Mouse (Mus musculus) hindbrain, embryonic 15.5 days (tissue): ENCODE data around the gene Majin. TPM values are rescaled to one million over a fixed set of nuclear protein-coding genes. Genes with fewer than 3 reads are reported as not detected.
A peak's percentile ranks its signal among the peaks of the same experiment; 100 is the strongest.

Source experiments
- ATAC-seq: fragments of 200-750 bp; cut with Nextera tagmentation; 2 replicates; pipeline ENCODE4 v1.8.0; 2017; ENCODE audit warnings: low read depth, moderate number of reproducible peaks, moderate TSS enrichment; ENCODE audit not compliant: low FRiP score
- H3K27ac ChIP-seq: fragments of 300-500 bp; sonication (generic); replicated peaks from 2 replicates; pipeline ENCODE4 v1.5.1; 2015; ENCODE audit warnings: mild to moderate bottlenecking, inconsistent platforms
- H3K27me3 ChIP-seq: fragments of 300-500 bp; sonication (generic); 2 replicates; pipeline ENCODE4 v1.6.1; 2015; ENCODE audit warnings: control low read depth, inconsistent platforms
- H3K36me3 ChIP-seq: fragments of 300-500 bp; sonication (generic); 2 replicates; pipeline ENCODE4 v1.6.1; 2015; ENCODE audit warnings: control low read depth, inconsistent platforms
- H3K4me1 ChIP-seq: fragments of 300-500 bp; sonication (generic); replicated peaks from 2 replicates; pipeline ENCODE4 v1.6.1; 2015; ENCODE audit warnings: control low read depth, inconsistent platforms
- H3K4me2 ChIP-seq: fragments of 300-500 bp; sonication (generic); 2 replicates; pipeline ENCODE4 v1.6.1; 2015; ENCODE audit warnings: moderate library complexity, mild to moderate bottlenecking, inconsistent platforms
- H3K4me3 ChIP-seq: fragments of 300-500 bp; sonication (generic); 2 replicates; pipeline ENCODE4 v1.5.1; 2015; ENCODE audit warnings: mild to moderate bottlenecking, inconsistent platforms
- H3K9ac ChIP-seq: fragments of 300-500 bp; sonication (generic); 2 replicates; pipeline ENCODE4 v1.6.1; 2015; ENCODE audit warnings: inconsistent platforms
- H3K9me3 ChIP-seq: fragments of 300-500 bp; sonication (generic); 2 replicates; pipeline ENCODE4 v1.6.1; 2016; ENCODE audit warnings: control low read depth, inconsistent platforms
- WGBS: fragments of 180-500 bp; shearing (Covaris S2); methylation state at CpG from one replicate; pipeline ENCODE4 v1.1.7; 2015; 5-methylcytosine and 5-hydroxymethylcytosine counted together
- polyA plus RNA-seq: library from polyadenylated mRNA; unstranded; fragments of >200 nt; fragmentation: Nextera tagmentation; extraction: Ambion mirVana; gene quantifications from 2 replicates; pipeline ENCODE4 v1.2.1, GENCODE M21; 2015

Majin gene
- polyA plus RNA-seq, 1 experiment from 2014 or later, result not detected

DNA sequence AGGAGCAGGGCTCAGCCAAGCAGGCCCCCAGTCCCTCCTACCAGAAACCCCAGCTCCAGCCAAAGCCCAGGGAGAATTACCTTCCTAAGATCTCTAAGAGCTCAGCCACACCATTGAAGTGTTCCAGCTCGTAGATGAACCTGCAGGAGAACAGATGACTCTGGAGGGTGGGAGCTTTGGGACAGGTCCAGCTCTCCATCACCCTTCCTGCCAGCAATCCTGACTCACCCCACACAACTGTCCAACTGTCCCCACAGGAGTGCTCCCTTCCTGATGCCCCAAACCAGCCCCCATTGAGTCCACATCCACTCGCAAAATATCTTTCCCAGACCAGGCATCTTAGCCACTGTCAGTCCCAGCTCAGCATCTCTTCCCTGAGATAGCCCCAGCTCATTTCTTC lies 46.8 kb downstream of the Majin start:
- no peaks in the 10 kb centered on the region for H3K9me3 ChIP-seq
- 84% methylated on average over 2 of the region's 2 CpGs for WGBS
- H3K4me3 ChIP-seq, result no peak overlapping the region
- H3K4me1 ChIP-seq, result peaks cover 15% of the 10 kb centered on the region
- ATAC-seq, result no peak
- peaks cover 58% of the 10 kb centered on the region for H3K36me3 ChIP-seq
- H3K27ac ChIP-seq, result no peak overlapping the region
- H3K4me2 ChIP-seq, result no peak overlapping the region
- H3K9ac ChIP-seq, result no peak overlapping the region
- H3K27me3 ChIP-seq, result no peaks in the 10 kb centered on the region

DNA sequence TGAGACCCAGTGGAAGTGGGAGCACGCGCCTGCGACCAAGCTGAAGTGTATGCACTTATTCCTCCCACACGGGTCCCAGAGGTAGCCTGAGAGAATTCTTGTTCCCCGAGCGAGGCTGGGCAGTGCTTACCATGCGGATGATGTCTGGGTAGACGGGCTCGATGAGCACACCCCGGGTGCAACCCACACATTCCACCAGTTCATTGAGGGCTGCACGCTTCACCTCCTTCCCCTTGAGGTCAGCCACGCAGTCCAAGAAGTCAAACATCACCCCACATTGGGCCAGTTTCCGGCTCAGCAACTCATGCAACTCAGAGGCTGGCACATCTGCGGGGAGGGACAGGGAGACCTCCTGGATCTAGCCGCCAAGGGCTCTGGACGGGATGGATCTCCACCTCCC lies 49.5 kb downstream of the Majin start:
- no peaks in the 10 kb centered on the region for H3K9me3 ChIP-seq
- no peak overlapping the region; the same call in 1 of the 2 replicates for H3K4me2 ChIP-seq
- no peak overlapping the region for H3K27ac ChIP-seq
- ATAC-seq, result no peak
- 0 out of 2 replicates have a peak overlapping the region, but pooled peaks have one; percentile 94 for H3K4me3 ChIP-seq
- no peak overlapping the region for H3K9ac ChIP-seq
- peaks cover 44% of the 10 kb centered on the region for H3K36me3 ChIP-seq
- H3K27me3 ChIP-seq, result no peaks in the 10 kb centered on the region
- H3K4me1 ChIP-seq, result peaks cover 20% of the 10 kb centered on the region
- WGBS, result 87% methylated on average over 16 of the region's 16 CpGs

DNA sequence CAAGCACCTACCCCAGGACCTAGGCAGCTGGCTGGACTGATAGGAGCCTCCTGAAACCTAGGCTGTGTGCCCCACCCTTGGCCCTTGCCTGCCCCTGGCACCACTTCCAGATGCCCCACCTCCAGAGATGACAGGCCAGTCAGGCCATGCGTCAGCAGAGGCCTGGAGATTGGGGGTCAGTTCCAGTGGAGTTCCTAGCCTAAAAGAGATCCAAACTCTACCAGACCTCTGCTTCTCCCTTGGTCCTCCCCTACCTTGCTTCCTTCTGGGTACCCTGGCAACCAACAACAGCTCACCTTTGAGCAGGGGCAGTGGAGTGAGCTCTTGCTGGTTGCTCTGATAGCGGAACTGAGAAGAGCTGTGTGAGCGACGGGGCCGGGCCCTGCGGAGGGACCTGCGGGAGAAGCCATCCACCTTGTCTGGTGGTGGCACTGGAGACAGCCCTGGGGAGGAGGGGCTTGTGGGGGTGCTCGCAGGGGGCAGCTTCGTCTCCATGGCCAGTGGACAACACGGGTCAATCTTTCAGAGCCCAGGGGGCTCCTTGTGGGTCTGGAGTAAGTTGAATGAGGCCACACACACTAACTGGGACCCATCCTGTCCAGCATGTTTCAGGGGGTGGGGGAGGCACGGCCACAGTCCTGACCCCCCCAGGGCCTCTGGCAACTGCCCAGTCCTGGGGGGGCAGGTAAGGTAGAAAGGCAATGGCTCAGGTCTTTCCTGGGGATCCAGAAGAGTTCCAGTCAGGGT lies 50.3 kb downstream of the Majin start:
- Histone ChIP-seq H3K4me1 (peaks cover 20% of the 10 kb centered on the region), H3K27ac (no peak overlapping the region), H3K27me3 (no peaks in the 10 kb centered on the region), H3K4me3 (peak overlapping the region; percentile 94), H3K9me3 (no peaks in the 10 kb centered on the region), H3K4me2 (peak overlapping the region; percentile 86), H3K9ac (peak overlapping the region; percentile 95), H3K36me3 (peaks cover 37% of the 10 kb centered on the region)
- WGBS, result 64% methylated on average over 11 of the region's 11 CpGs
- no peak for ATAC-seq

DNA sequence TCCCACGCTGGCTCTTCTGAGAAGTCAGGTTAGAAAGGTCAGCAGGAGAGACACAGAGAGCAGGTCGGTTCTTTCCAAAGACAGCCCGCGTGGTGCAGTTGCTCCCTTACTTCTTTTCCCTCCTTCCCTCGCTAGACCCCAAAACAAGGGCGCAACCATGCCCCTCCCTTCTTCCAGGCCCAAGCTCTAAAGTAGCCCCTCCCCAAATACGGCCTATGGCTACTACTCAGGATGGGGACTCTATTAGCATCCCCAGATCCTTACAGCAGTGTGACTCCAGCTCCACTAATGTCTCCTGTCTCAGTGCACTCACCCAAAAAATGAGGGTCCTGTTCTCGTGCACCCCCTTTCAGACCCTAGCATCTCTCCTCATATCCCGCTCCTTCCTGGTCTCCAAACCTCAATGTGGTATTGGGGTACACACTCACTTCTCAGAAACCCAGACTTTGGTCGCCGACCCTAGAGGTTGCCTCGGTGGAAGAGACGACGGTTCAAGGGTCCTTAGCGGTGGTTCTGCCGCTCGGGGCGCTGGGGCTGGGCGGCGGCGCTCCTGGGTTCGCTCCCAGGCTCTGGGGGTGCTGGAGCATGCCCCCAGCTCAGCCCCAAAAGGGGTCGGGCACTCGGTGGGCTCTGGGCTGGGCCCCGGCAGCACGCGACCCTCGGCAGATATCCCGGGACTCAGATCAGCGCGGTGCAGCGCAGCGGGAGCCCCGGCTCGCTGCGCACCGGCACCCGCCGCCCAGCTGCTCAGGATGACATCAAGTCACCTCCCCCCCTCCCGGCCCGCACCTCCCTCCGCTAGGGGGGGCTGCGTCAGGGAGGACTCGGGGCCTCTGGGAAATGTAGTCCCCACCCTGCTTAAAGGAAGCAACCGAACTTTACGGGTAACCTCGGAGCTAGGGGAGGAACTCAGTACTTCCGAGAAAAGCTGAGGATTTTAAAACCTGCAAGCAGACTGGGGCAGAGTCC lies 51.2 kb downstream of the Majin start, which contains the start of gene Ppp2r5b:
Gene Ppp2r5b (minus strand): TSS at position 789 of the 969 bp plus-strand sequence.
- no peaks in the 10 kb centered on the region for H3K9me3 ChIP-seq
- H3K4me3 ChIP-seq, result peak within 1 kb of the TSS; percentile 94
- H3K9ac ChIP-seq, result peak within 1 kb of the TSS; percentile 95
- H3K27ac ChIP-seq, result peak within 1 kb of the TSS; percentile 92
- peaks cover 29% of the 10 kb centered on the region; the same call in 1 of the 2 replicates for H3K36me3 ChIP-seq
- peak within 1 kb of the TSS; percentile 86 for H3K4me2 ChIP-seq
- ATAC-seq, result peak; percentile 91
- WGBS, result 1% methylated on average over 48 of the region's 48 CpGs
- peaks cover 20% of the 10 kb centered on the region for H3K4me1 ChIP-seq
- H3K27me3 ChIP-seq, result no peaks in the 10 kb centered on the region

DNA sequence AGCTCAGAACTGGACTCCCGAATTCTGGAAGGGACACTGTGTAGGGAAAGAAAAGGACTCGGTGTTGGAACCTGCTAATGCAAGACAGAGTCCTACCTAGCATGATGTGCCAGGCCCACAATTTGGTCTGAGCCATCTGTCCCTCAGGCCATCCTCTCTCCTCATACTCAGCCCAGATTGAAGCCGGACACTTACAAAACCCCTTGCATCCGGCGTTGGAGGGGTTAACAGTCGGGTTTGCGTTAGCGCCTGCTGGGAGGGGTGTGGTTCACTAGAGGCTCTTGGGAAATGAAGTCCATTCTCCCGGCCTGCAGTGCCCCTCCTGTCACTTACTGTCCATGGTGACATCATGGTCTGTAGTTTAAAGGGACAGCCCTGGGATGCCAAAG lies 51.9 kb downstream of the Majin start:
- Histone ChIP-seq H3K9me3 (no peaks in the 10 kb centered on the region), H3K4me2 (peak overlapping the region; percentile 86), H3K36me3 (peaks cover 22% of the 10 kb centered on the region; the same call in 1 of the 2 replicates), H3K4me3 (peak overlapping the region; percentile 94), H3K27ac (peak overlapping the region; percentile 92), H3K9ac (peak overlapping the region; percentile 95), H3K4me1 (peaks cover 24% of the 10 kb centered on the region), H3K27me3 (no peaks in the 10 kb centered on the region)
- WGBS, result 0% methylated on average over 9 of the region's 9 CpGs
- ATAC-seq, result peak; percentile 86

DNA sequence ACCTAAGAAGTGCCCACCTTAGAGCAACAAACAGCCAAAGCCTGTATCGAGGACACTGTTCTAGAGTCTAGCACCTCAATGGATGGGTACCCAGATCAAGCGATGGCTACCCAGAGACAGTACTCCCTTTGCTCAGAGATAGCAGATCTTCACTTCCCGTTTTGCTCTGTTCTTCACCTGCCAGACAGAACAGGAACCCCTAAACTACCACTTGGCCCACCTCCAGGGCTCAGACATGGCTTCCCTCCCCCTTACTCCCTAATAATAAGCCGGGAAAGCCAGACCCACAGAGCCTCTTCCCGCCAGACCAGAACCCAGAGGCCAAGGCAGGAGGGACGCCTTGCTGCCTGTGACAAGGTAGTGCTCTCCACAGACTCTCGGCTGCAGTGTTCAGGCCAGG lies 52.7 kb downstream of the Majin start:
- peaks cover 14% of the 10 kb centered on the region; the same call in 1 of the 2 replicates for H3K36me3 ChIP-seq
- H3K9me3 ChIP-seq, result no peaks in the 10 kb centered on the region
- WGBS, result 80% methylated on average over 7 of the region's 7 CpGs
- no peak overlapping the region for H3K27ac ChIP-seq
- H3K9ac ChIP-seq, result no peak overlapping the region
- no peak for ATAC-seq
- peaks cover 24% of the 10 kb centered on the region for H3K4me1 ChIP-seq
- H3K4me3 ChIP-seq, result no peak overlapping the region
- no peaks in the 10 kb centered on the region for H3K27me3 ChIP-seq
- peak overlapping the region; percentile 86; the same call in 1 of the 2 replicates for H3K4me2 ChIP-seq

DNA sequence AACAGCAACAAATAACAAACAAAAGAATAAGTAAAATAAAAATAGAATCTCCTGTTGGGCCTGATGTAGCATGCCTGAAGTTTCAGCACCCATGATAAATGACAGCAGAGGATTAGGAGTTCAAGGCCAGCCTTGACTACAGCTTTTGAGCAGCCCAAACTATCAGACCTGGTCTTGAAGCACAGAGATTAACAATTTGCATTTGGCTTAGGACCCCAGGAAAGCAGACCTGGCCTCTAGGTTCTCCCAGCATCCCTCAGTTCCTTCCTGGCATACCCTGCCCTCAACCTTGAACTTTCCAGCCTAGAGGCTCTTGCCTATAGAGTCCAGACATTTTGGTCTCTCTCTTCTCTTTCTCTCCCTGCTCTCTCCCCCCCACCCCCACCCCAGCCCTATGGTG lies 54.6 kb downstream of the Majin start:
- H3K9me3 ChIP-seq, result no peaks in the 10 kb centered on the region
- H3K9ac ChIP-seq, result no peak overlapping the region
- no peak overlapping the region for H3K4me2 ChIP-seq
- ATAC-seq, result no peak
- no peak overlapping the region for H3K27ac ChIP-seq
- H3K27me3 ChIP-seq, result no peaks in the 10 kb centered on the region
- no peaks in the 10 kb centered on the region for H3K36me3 ChIP-seq
- peaks cover 38% of the 10 kb centered on the region for H3K4me1 ChIP-seq
- H3K4me3 ChIP-seq, result no peak overlapping the region

DNA sequence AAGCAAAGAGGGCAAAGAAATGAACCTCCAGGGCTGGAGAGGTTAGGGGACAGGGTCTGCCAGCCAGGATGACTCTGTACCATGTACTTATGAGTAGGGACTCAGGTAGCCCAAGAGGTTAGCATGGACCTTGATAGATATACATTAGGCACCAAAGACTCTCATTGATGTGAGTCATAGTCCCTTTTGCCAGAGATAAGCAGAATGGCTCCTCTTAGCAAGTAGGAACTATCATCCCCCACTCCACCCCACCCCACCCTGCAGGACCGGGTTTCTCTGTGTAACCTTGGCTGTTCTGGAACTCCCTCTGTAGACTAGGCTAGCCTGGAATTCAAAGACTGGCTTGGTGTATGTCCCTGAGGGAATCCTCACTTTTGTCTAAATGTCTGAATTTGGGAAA lies 55.9 kb downstream of the Majin start:
- Histone ChIP-seq H3K4me2 (no peak overlapping the region), H3K36me3 (peaks cover 7% of the 10 kb centered on the region; the same call in 1 of the 2 replicates), H3K9me3 (no peaks in the 10 kb centered on the region), H3K27me3 (no peaks in the 10 kb centered on the region), H3K4me1 (peaks cover 24% of the 10 kb centered on the region), H3K27ac (no peak overlapping the region), H3K4me3 (no peak overlapping the region), H3K9ac (no peak overlapping the region)
- ATAC-seq, result no peak
- 58% methylated on average over 1 of the region's 1 CpGs for WGBS

DNA sequence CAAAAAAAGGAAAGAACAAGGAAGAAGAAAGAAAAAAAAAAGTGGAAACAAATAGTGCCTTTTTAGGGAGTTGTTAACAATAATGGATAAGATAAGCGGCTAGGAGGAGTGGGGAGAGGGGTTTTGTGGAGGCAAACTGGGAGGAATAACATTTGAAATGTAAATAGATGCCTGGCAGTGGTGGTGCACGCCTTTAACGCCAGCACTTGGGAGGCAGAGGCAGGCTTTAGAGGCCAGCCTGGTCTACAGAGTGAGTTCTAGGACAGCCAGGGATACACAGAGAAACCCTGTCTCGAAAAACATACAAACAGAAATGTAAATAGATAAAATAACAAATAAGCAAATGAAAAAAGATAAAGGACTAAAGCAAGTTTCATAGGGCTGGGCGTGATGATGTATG lies 56.5 kb downstream of the Majin start:
- no peaks in the 10 kb centered on the region for H3K9me3 ChIP-seq
- peak overlapping the region; percentile 96 for H3K4me3 ChIP-seq
- peak overlapping the region; percentile 27 for H3K27ac ChIP-seq
- H3K4me2 ChIP-seq, result peak overlapping the region; percentile 95
- WGBS, result 31% methylated on average over 5 of the region's 5 CpGs
- peaks cover 24% of the 10 kb centered on the region for H3K4me1 ChIP-seq
- no peaks in the 10 kb centered on the region for H3K27me3 ChIP-seq
- no peak for ATAC-seq
- H3K36me3 ChIP-seq, result peaks cover 11% of the 10 kb centered on the region; the same call in 1 of the 2 replicates
- H3K9ac ChIP-seq, result no peak overlapping the region

DNA sequence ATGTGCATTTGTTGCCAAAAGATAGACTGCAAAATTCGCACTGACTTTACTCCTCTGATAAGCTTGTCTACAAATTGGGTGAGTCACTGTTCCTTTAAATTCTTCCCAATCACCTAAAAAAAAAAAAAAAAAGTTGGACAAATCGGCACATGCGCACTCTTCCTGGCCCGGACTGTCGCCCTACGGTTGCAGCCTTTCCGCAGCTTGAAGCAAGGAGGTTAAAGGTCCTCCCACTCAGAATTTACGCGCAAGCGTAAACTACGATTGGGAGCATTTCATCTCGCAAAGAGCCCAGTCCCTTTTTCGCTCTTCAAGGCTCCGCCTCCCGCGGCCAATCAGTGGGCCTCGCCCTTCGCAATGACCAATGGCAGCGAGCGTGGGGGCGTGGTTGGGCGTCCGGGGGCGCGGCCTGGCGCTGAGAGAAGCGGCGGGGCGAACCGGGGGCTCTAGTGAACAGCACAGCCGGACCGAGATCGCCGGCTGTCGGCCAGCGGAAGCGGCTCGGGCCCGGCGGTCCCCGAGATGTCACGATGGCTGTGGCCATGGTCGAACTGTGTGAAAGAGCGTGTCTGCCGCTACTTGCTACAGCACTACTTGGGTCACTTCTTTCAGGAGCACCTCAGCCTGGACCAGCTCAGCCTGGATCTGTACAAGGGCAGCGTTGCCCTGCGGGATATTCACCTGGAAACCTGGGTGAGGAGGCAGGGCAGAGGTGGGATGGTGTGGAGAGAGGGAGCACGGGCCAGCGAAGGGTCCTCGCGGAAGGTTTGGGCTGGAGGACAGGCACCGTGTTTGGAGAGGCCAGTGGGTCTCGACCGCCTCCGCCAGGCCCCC lies 57.3 kb downstream of the Majin start, which contains the start of gene Atg2a:
Gene Atg2a (plus strand): TSS at position 395 of the 834 bp plus-strand sequence.
- peaks cover 21% of the 10 kb centered on the region for H3K4me1 ChIP-seq
- H3K4me3 ChIP-seq, result peak within 1 kb of the TSS; percentile 96
- H3K4me2 ChIP-seq, result peak within 1 kb of the TSS; percentile 95
- peaks cover 18% of the 10 kb centered on the region for H3K36me3 ChIP-seq
- H3K9me3 ChIP-seq, result no peaks in the 10 kb centered on the region
- peak within 1 kb of the TSS; percentile 76 for H3K27ac ChIP-seq
- WGBS, result under 1% methylated on average over 54 of the region's 55 CpGs
- ATAC-seq, result peak; percentile 94
- H3K27me3 ChIP-seq, result no peaks in the 10 kb centered on the region
- H3K9ac ChIP-seq, result peak within 1 kb of the TSS; percentile 97

DNA sequence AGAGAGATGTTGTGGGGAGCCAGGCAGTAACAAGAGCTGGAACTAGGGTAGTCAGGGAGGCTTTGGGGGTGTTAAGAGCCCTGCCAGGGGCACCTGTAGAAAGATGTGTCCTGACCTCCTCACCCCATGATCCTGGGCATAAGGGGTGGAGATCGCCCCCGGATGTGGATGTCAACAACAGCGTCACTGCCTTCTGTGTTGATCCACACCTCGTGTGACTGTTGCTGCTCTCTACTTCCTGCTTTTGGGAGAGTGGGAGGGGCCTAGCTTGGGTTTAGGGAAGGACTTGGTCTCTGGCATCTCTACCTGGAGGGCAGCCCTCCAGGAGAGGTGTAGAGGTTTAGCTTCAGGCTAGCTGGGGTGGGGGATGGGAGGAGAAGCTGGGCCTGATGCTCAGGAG lies 58.1 kb downstream of the Majin start:
- no peaks in the 10 kb centered on the region for H3K9me3 ChIP-seq
- ATAC-seq, result no peak
- no peaks in the 10 kb centered on the region for H3K27me3 ChIP-seq
- H3K36me3 ChIP-seq, result peaks cover 24% of the 10 kb centered on the region
- H3K27ac ChIP-seq, result peak overlapping the region; percentile 76; the same call in 1 of the 2 replicates
- peaks cover 20% of the 10 kb centered on the region for H3K4me1 ChIP-seq
- H3K9ac ChIP-seq, result peak overlapping the region; percentile 97
- peak overlapping the region; percentile 96 for H3K4me3 ChIP-seq
- H3K4me2 ChIP-seq, result peak overlapping the region; percentile 95
- 2% methylated on average over 4 of the region's 4 CpGs for WGBS
